Mouse (Mus musculus): ENCODE results near the gene Kmt2e.

DNA sequence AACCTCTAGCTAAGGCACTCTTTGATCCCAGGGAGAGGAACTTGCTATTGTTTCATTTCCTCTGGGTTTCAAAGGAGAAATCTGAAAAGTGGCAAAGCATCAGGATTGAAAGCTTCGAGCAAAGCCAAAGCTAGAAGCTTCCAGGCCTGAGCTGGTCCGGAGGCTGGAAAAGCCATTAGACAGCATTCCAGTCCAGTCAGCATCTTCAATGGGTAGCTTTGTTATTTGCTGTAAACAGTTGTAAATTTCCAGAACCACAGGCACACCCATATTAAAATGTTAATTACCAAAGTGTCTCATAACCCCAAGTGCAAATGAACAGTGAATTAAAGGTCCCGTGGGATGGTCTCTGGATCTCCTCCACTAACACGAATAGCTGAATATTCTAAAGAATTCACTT lies 21.2 kb upstream of the Kmt2e start:
- no peak for TF ChIP-seq CTCF (IDR thresholded peaks at IDR 0.05; ENCODE audit: low read depth)
- no peak for TF ChIP-seq EP300 (IDR thresholded peaks at IDR 0.05; ENCODE audit: low read depth)
